Comparison of ENCODE assay signal across 29 mouse cellular contexts in the genomic region with DNA sequence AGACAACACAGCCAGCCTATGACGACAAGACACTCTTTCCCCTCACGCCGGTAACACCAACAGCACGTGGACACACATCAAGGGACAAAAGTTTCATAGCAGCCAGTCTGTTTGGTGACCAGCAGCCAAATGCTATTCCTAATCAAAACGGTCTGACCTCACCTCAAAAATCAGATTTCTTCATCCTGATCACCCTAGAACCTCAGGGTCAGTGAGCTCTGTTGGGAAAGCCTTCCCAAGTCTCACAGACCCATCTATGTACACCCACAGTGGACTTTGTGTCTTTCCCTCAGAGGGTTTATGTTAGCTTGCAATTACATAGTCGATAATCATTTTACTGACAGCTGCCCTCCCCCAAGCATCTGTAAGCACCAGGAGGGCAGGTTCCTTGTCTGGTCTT. TPM values are rescaled to one million over a fixed set of nuclear protein-coding genes. Genes with fewer than 3 reads are reported as not detected.
"Had no signal": no experiment of that assay in that cellular context is flagged by ENCODE, and none has a peak within 500 bp of the region (broad histone marks: within the 10 kb centered on the region; RNA-seq: fewer than 3 reads in every experiment).

No protein-coding gene starts in this region.

- H3K36me3 ChIP-seq: heart, embryonic 10.5 days; heart, embryonic 12.5 days; hindbrain, embryonic 10.5 days; hindbrain, embryonic 12.5 days; intestine, embryonic 15.5 days; kidney, embryonic 15.5 days; limb, embryonic 13.5 days; limb, embryonic 15.5 days; liver, embryonic 13.5 days; liver, embryonic 15.5 days had no signal

- H3K27ac ChIP-seq: gastrocnemius, adult 2 months; heart, adult 2 months; heart, embryonic 10.5 days; hindbrain, embryonic 10.5 days; hindbrain, embryonic 12.5 days; hindbrain, embryonic 14.5 days; intestine, embryonic 15.5 days; kidney, embryonic 15.5 days; kidney, postnatal 0 days; limb, embryonic 13.5 days; limb, embryonic 15.5 days; liver, embryonic 13.5 days; liver, embryonic 15.5 days had no signal

- H3K4me1 ChIP-seq: liver, embryonic 13.5 days; liver, embryonic 15.5 days had no signal

- DNase-seq: gastrocnemius, adult 2 months; gastrocnemius, postnatal 10 days; gastrocnemius, postnatal 25 days; heart, adult 2 months; heart, postnatal 10 days; heart, postnatal 4 days; kidney, adult 18-20 months; kidney, adult 9 months; kidney, postnatal 25 days; kidney, postnatal 4 days; layer of hippocampus, adult 9-11 months; layer of hippocampus, postnatal 36 days; left cerebral cortex, postnatal 4 days; liver, embryonic 13.5 days had no signal

- H3K4me2 ChIP-seq: heart, embryonic 12.5 days; hindbrain, embryonic 12.5 days; hindbrain, embryonic 14.5 days; intestine, embryonic 15.5 days; kidney, embryonic 15.5 days; limb, embryonic 13.5 days; limb, embryonic 15.5 days; liver, embryonic 13.5 days; liver, embryonic 15.5 days had no signal

- H3K9ac ChIP-seq: heart, embryonic 12.5 days; hindbrain, embryonic 12.5 days; hindbrain, embryonic 14.5 days; intestine, embryonic 15.5 days; kidney, embryonic 15.5 days; limb, embryonic 13.5 days; limb, embryonic 15.5 days; liver, embryonic 13.5 days; liver, embryonic 15.5 days had no signal

- ATAC-seq: hindbrain, embryonic 16.5 days; inflammation-experienced regulatory T-cells, adult 6 months; intestine, embryonic 15.5 days; intestine, postnatal 0 days had no signal

- H3K4me3 ChIP-seq: gastrocnemius, adult 2 months; heart, adult 2 months; heart, embryonic 10.5 days; heart, embryonic 12.5 days; hindbrain, embryonic 10.5 days; hindbrain, embryonic 12.5 days; intestine, embryonic 15.5 days; kidney, embryonic 15.5 days; limb, embryonic 13.5 days; limb, embryonic 15.5 days; liver, embryonic 13.5 days; liver, embryonic 15.5 days had no signal

- H3K9me3 ChIP-seq: heart, embryonic 10.5 days; heart, embryonic 12.5 days; hindbrain, embryonic 10.5 days; hindbrain, embryonic 12.5 days; intestine, embryonic 15.5 days; kidney, embryonic 15.5 days; limb, embryonic 13.5 days; limb, embryonic 15.5 days; liver, embryonic 13.5 days; liver, embryonic 15.5 days had no signal

RNA-seq across cellular contexts. Expression of a gene that starts 2.4 kb away (rescaled TPM):
- polyA plus RNA-seq: heart, adult 2 months; heart, embryonic 14.5 days; inflammation-experienced regulatory T-cells, adult 6 months; liver, embryonic 13.5 days; liver, embryonic 15.5 days had no signal
